Mouse (Mus musculus): ENCODE data around the gene Slc10a4. TPM values are rescaled to one million over a fixed set of nuclear protein-coding genes. Genes with fewer than 3 reads are reported as not detected.
"Not testable (repeated sequence)": the region's sequence is repeated elsewhere in the genome, so short reads cannot be mapped to it uniquely, and the experiment has no call there.

The Slc10a4 gene
- polyA plus RNA-seq, 1 experiment from 2014 or later, result 23.2 TPM

GRCm38 (mm10) chr5:72994424-72994823, 12.3 kb upstream of the Slc10a4 start:
- H3K27ac ChIP-seq, result peak overlapping the region; percentile 78
- no peaks in the 10 kb centered on the region for H3K36me3 ChIP-seq

GRCm38 (mm10) chr5:72994928-72995327, 11.8 kb upstream of the Slc10a4 start:
- Histone ChIP-seq H3K9me3 (no peaks in the 10 kb centered on the region), H3K27me3 (ENCODE audit: insufficient read depth, poor library complexity, severe bottlenecking) (no peaks in the 10 kb centered on the region), H3K27ac (peak overlapping the region; percentile 78), H3K4me1 (replicated peaks) (peaks cover 30% of the 10 kb centered on the region), H3K36me3 (no peaks in the 10 kb centered on the region), H3K4me3 (no peak overlapping the region)
- no peak for DNase-seq (ENCODE audit: low spot score)
- 66% methylated on average over 2 of the region's 2 CpGs for WGBS

More at GRCm38 (mm10) chr5:72994424-72994823, 12.3 kb upstream of the Slc10a4 start:
- H3K4me3 ChIP-seq, result no peak overlapping the region
- peaks cover 30% of the 10 kb centered on the region for H3K4me1 ChIP-seq (replicated peaks)
- peak; percentile 42 for DNase-seq (ENCODE audit: low spot score)
- WGBS, result 23% methylated on average over 8 of the region's 8 CpGs
- no peaks in the 10 kb centered on the region for H3K9me3 ChIP-seq
- no peaks in the 10 kb centered on the region for H3K27me3 ChIP-seq (ENCODE audit: insufficient read depth, poor library complexity, severe bottlenecking)

GRCm38 (mm10) chr5:72995379-72995778, 11.3 kb upstream of the Slc10a4 start:
- peak; percentile 57 for DNase-seq (ENCODE audit: low spot score)
- 19% methylated on average over 10 of the region's 10 CpGs for WGBS
- Histone ChIP-seq H3K9me3 (no peaks in the 10 kb centered on the region), H3K27me3 (ENCODE audit: insufficient read depth, poor library complexity, severe bottlenecking) (no peaks in the 10 kb centered on the region), H3K36me3 (no peaks in the 10 kb centered on the region), H3K4me1 (replicated peaks) (peaks cover 30% of the 10 kb centered on the region), H3K27ac (peak overlapping the region; percentile 78; the same call in 1 of the 2 replicates), H3K4me3 (no peak overlapping the region)

- DNase-seq (ENCODE audit: low spot score); H3K4me3 ChIP-seq; H3K9me3 ChIP-seq; H3K27me3 ChIP-seq (ENCODE audit: insufficient read depth, poor library complexity, severe bottlenecking); H3K36me3 ChIP-seq; H3K27ac ChIP-seq: not testable (repeated sequence)
- 89% methylated on average over 1 of the region's 1 CpGs for WGBS
- H3K4me1 ChIP-seq (replicated peaks), result peaks cover 22% of the 10 kb centered on the region
These were observed 8.1 kb upstream of the Slc10a4 start for GRCm38 (mm10) chr5:72998546-72998945.

- Histone ChIP-seq H3K27ac (no peak overlapping the region), H3K36me3 (no peaks in the 10 kb centered on the region), H3K9me3 (no peaks in the 10 kb centered on the region), H3K4me3 (no peak overlapping the region), H3K27me3 (ENCODE audit: insufficient read depth, poor library complexity, severe bottlenecking) (peaks cover 42% of the 10 kb centered on the region), H3K4me1 (replicated peaks) (peaks cover 10% of the 10 kb centered on the region)
- no peak for DNase-seq (ENCODE audit: low spot score)
- WGBS, result 89% methylated on average over 5 of the region's 5 CpGs
These were observed 2.6 kb upstream of the Slc10a4 start for GRCm38 (mm10) chr5:73004046-73004445.

- Histone ChIP-seq H3K27ac (0 out of 2 replicates have a peak overlapping the region, but pooled peaks have one; percentile 53), H3K36me3 (no peaks in the 10 kb centered on the region), H3K4me1 (replicated peaks) (peaks cover 10% of the 10 kb centered on the region), H3K27me3 (ENCODE audit: insufficient read depth, poor library complexity, severe bottlenecking) (peaks cover 53% of the 10 kb centered on the region), H3K9me3 (no peaks in the 10 kb centered on the region), H3K4me3 (peak overlapping the region; percentile 55)
- DNase-seq (ENCODE audit: low spot score), result no peak
- 49% methylated on average over 5 of the region's 5 CpGs for WGBS
These were observed 888 bp downstream of the Slc10a4 start for GRCm38 (mm10) chr5:73007582-73007959.

GRCm38 (mm10) chr5:73008230-73008629, 1.5 kb downstream of the Slc10a4 start:
- DNase-seq (ENCODE audit: low spot score), result peak; percentile 34
- peaks cover 11% of the 10 kb centered on the region for H3K4me1 ChIP-seq (replicated peaks)
- not testable (repeated sequence) for H3K4me3 ChIP-seq, H3K36me3 ChIP-seq, H3K27ac ChIP-seq, H3K9me3 ChIP-seq
- WGBS, result 42% methylated on average over 8 of the region's 8 CpGs
- peaks cover 60% of the 10 kb centered on the region for H3K27me3 ChIP-seq (ENCODE audit: insufficient read depth, poor library complexity, severe bottlenecking)

- not testable (repeated sequence) for H3K36me3 ChIP-seq; H3K9me3 ChIP-seq; H3K4me3 ChIP-seq; H3K27ac ChIP-seq; DNase-seq (ENCODE audit: low spot score)
- H3K4me1 ChIP-seq (replicated peaks), result peaks cover 18% of the 10 kb centered on the region
- 93% methylated on average over 16 of the region's 16 CpGs for WGBS
- H3K27me3 ChIP-seq (ENCODE audit: insufficient read depth, poor library complexity, severe bottlenecking), result peaks cover 66% of the 10 kb centered on the region
These were observed 5.1 kb downstream of the Slc10a4 start for GRCm38 (mm10) chr5:73011806-73012205.

GRCm38 (mm10) chr5:73012884-73013610, 6.4 kb downstream of the Slc10a4 start:
- peak overlapping the region; percentile 52 for H3K4me3 ChIP-seq
- DNase-seq (ENCODE audit: low spot score), result peak; percentile 10

GRCm38 (mm10) chr5:73013611-73014287, 7.1 kb downstream of the Slc10a4 start:
- H3K27ac ChIP-seq, result peak overlapping the region; percentile 45; the same call in 1 of the 2 replicates
- not testable (repeated sequence) for H3K9me3 ChIP-seq, H3K36me3 ChIP-seq
- 2% methylated on average over 53 of the region's 65 CpGs for WGBS
- peak overlapping the region; percentile 52 for H3K4me3 ChIP-seq
- H3K27me3 ChIP-seq (ENCODE audit: insufficient read depth, poor library complexity, severe bottlenecking), result peaks cover 50% of the 10 kb centered on the region
- peaks cover 10% of the 10 kb centered on the region for H3K4me1 ChIP-seq (replicated peaks)
- DNase-seq (ENCODE audit: low spot score), result peak; percentile 40

More at GRCm38 (mm10) chr5:73012884-73013610, 6.4 kb downstream of the Slc10a4 start:
- H3K9me3 ChIP-seq, H3K36me3 ChIP-seq, H3K27ac ChIP-seq: not testable (repeated sequence)
- peaks cover 57% of the 10 kb centered on the region for H3K27me3 ChIP-seq (ENCODE audit: insufficient read depth, poor library complexity, severe bottlenecking)
- peaks cover 10% of the 10 kb centered on the region for H3K4me1 ChIP-seq (replicated peaks)
- WGBS, result 21% methylated on average over 27 of the region's 27 CpGs

- DNase-seq (ENCODE audit: low spot score), result no peak
- H3K27me3 ChIP-seq (ENCODE audit: insufficient read depth, poor library complexity, severe bottlenecking), result peaks cover 48% of the 10 kb centered on the region
- 54% methylated on average over 9 of the region's 9 CpGs for WGBS
- H3K4me3 ChIP-seq, result no peak overlapping the region
- no peaks in the 10 kb centered on the region for H3K36me3 ChIP-seq
- H3K27ac ChIP-seq, result no peak overlapping the region
- H3K9me3 ChIP-seq, result no peaks in the 10 kb centered on the region
- H3K4me1 ChIP-seq (replicated peaks), result peaks cover 10% of the 10 kb centered on the region
These were observed 8.1 kb downstream of the Slc10a4 start for GRCm38 (mm10) chr5:73014745-73015144.

GRCm38 (mm10) chr5:73023801-73024200, 17.1 kb downstream of the Slc10a4 start:
- no peaks in the 10 kb centered on the region for H3K9me3 ChIP-seq
- H3K4me1 ChIP-seq (replicated peaks), result no peaks in the 10 kb centered on the region
- H3K27me3 ChIP-seq (ENCODE audit: insufficient read depth, poor library complexity, severe bottlenecking), result no peaks in the 10 kb centered on the region
- no peak overlapping the region for H3K4me3 ChIP-seq
- H3K36me3 ChIP-seq, result peaks cover 61% of the 10 kb centered on the region
- whole genome bisulfite sequencing, result 95% methylated on average over 13 of the region's 13 CpGs
- H3K27ac ChIP-seq, result no peak overlapping the region
- no peak for DNase-seq (ENCODE audit: low spot score)

GRCm38 (mm10) chr5:73028646-73029045, 22.0 kb downstream of the Slc10a4 start:
- H3K36me3 ChIP-seq, result peaks cover 86% of the 10 kb centered on the region
- 89% methylated on average over 13 of the region's 13 CpGs for WGBS

More at GRCm38 (mm10) chr5:73028646-73029045, 22.0 kb downstream of the Slc10a4 start:
- Histone ChIP-seq H3K9me3 (no peaks in the 10 kb centered on the region), H3K27me3 (ENCODE audit: insufficient read depth, poor library complexity, severe bottlenecking) (no peaks in the 10 kb centered on the region), H3K4me1 (replicated peaks) (no peaks in the 10 kb centered on the region), H3K4me3 (no peak overlapping the region), H3K27ac (no peak overlapping the region)
- DNase-seq (ENCODE audit: low spot score), result no peak

Data from hindbrain, embryonic 10.5 days (tissue).